Mouse (Mus musculus) lung, adult 2 months (tissue): ENCODE results near the gene Cers6. TPM values are rescaled to one million over a fixed set of nuclear protein-coding genes. Genes with fewer than 3 reads are reported as not detected.

Experiments
- DNase-seq: peaks from one replicate; pipeline ENCODE4 v3.0.0; 2022
- H3K4me1 ChIP-seq: fragments of 200-500 bp; 2 replicates; pipeline ENCODE4 v1.6.1; 2011; ENCODE audit warnings: low read length; ENCODE audit not compliant: control insufficient read depth, insufficient read depth
- H3K4me3 ChIP-seq: fragments of 200-500 bp; replicated peaks from 2 replicates; pipeline ENCODE3; 2011; ENCODE audit warnings: low read depth, mild to moderate bottlenecking, control low read depth, low read length; ENCODE audit errors: extremely low read depth
- CTCF ChIP-seq: fragments of 200-500 bp; IDR thresholded peaks from 2 replicates; pipeline ENCODE4 v1.5.1; 2011; ENCODE audit warnings: mild to moderate bottlenecking, low read length, control low read depth; ENCODE audit not compliant: insufficient read depth
- POLR2A ChIP-seq: fragments of 200-500 bp; IDR thresholded peaks from 2 replicates; pipeline ENCODE4 v1.6.1; 2011; ENCODE audit warnings: low read depth, mild to moderate bottlenecking, control low read depth, low read length, borderline replicate concordance; ENCODE audit errors: extremely low read depth
- WGBS: fragments of 180-500 bp; shearing (Covaris S2); methylation state at CpG from one replicate; pipeline ENCODE4 v1.1.7; 2018; 5-methylcytosine and 5-hydroxymethylcytosine counted together
- polyA plus RNA-seq: library from polyadenylated mRNA; depleted of rRNA; stranded (reverse); fragments of >200 nt; gene quantifications from 2 replicates; pipeline ENCODE4 v1.2.3, GENCODE M21; 2012

Cers6 gene
- polyA plus RNA-seq, 1 experiment: 16.2 TPM

- WGBS: 37% methylated on average over 10 of the region's 10 CpGs
- H3K4me3 ChIP-seq: no peak overlapping the region
- TF ChIP-seq POLR2A: no peak
- TF ChIP-seq CTCF: no peak
- DNase-seq: no peak
- peaks cover 2% of the 10 kb centered on the region for H3K4me1 ChIP-seq
These were observed 252.7 kb downstream of the Cers6 start for GRCm38 (mm10) chr2:69113829-69114547.

GRCm38 (mm10) chr2:69115921-69116320, 254.7 kb downstream of the Cers6 start:
- no peak overlapping the region for H3K4me3 ChIP-seq
- H3K4me1 ChIP-seq: peaks cover 2% of the 10 kb centered on the region
- no peak for TF ChIP-seq POLR2A
- TF ChIP-seq CTCF: no peak
- 69% methylated on average over 3 of the region's 3 CpGs for WGBS
- DNase-seq: no peak

- H3K4me3 ChIP-seq: no peak overlapping the region
- no peak for DNase-seq
- WGBS: 40% methylated on average over 4 of the region's 4 CpGs
- TF ChIP-seq POLR2A: no peak
- TF ChIP-seq CTCF: no peak
- H3K4me1 ChIP-seq: peaks cover 2% of the 10 kb centered on the region
These were observed 255.5 kb downstream of the Cers6 start for GRCm38 (mm10) chr2:69116767-69117166.

- peaks cover 2% of the 10 kb centered on the region for H3K4me1 ChIP-seq
- H3K4me3 ChIP-seq: no peak overlapping the region
- 90% methylated on average over 1 of the region's 1 CpGs for WGBS
- TF ChIP-seq CTCF (no peak), POLR2A (no peak)
- no peak for DNase-seq
These were observed 257.8 kb downstream of the Cers6 start for GRCm38 (mm10) chr2:69118994-69119393.

- WGBS: 52% methylated on average over 2 of the region's 2 CpGs
- TF ChIP-seq POLR2A: no peak
- TF ChIP-seq CTCF: no peak
- no peak for DNase-seq
- Histone ChIP-seq H3K4me1 (no peaks in the 10 kb centered on the region), H3K4me3 (no peak overlapping the region)
These were observed 258.5 kb downstream of the Cers6 start for GRCm38 (mm10) chr2:69119718-69120117.

- H3K4me1 ChIP-seq: no peaks in the 10 kb centered on the region
- H3K4me3 ChIP-seq: no peak overlapping the region
- no peak for TF ChIP-seq POLR2A
- TF ChIP-seq CTCF: no peak
- WGBS: 83% methylated on average over 4 of the region's 4 CpGs
- no peak for DNase-seq
These were observed 260.4 kb downstream of the Cers6 start for GRCm38 (mm10) chr2:69121681-69122080.

GRCm38 (mm10) chr2:69125425-69125824, 264.2 kb downstream of the Cers6 start:
- Histone ChIP-seq H3K4me1 (peaks cover 6% of the 10 kb centered on the region), H3K4me3 (no peak overlapping the region)
- WGBS: 70% methylated on average over 3 of the region's 3 CpGs
- no peak for TF ChIP-seq CTCF
- TF ChIP-seq POLR2A: no peak
- DNase-seq: no peak

GRCm38 (mm10) chr2:69128321-69128720, 267.1 kb downstream of the Cers6 start:
- Histone ChIP-seq H3K4me3 (peak overlapping the region; percentile 27), H3K4me1 (peaks cover 6% of the 10 kb centered on the region)
- 61% methylated on average over 7 of the region's 7 CpGs for WGBS
- TF ChIP-seq CTCF (no peak), POLR2A (no peak)
- no peak for DNase-seq

- Histone ChIP-seq H3K4me3 (peak overlapping the region; percentile 44), H3K4me1 (peaks cover 6% of the 10 kb centered on the region)
- TF ChIP-seq POLR2A (0 out of 2 replicates have a peak, but pooled peaks have one; percentile 16), CTCF (no peak)
- 25% methylated on average over 10 of the region's 10 CpGs for WGBS
- DNase-seq: peak; percentile 14
These were observed 267.7 kb downstream of the Cers6 start for GRCm38 (mm10) chr2:69128921-69129395.

GRCm38 (mm10) chr2:69129425-69130210, 268.4 kb downstream of the Cers6 start:
- no peak for DNase-seq
- Histone ChIP-seq H3K4me3 (no peak overlapping the region), H3K4me1 (peaks cover 6% of the 10 kb centered on the region)
- TF ChIP-seq POLR2A: no peak
- TF ChIP-seq CTCF: no peak
- 40% methylated on average over 7 of the region's 7 CpGs for WGBS

GRCm38 (mm10) chr2:69132046-69132445, 270.8 kb downstream of the Cers6 start:
- TF ChIP-seq CTCF (no peak), POLR2A (no peak)
- Histone ChIP-seq H3K4me3 (no peak overlapping the region), H3K4me1 (peaks cover 12% of the 10 kb centered on the region)
- WGBS: 72% methylated on average over 3 of the region's 3 CpGs
- DNase-seq: no peak
